Mouse (Mus musculus) spleen, embryonic (tissue): ENCODE measurements around the gene Grcc10.

Source experiments
- CTCF ChIA-PET: fragments of 350-600 bp; sonication (Branson Sonifier 250); formaldehyde crosslinking; loops from one replicate; lab custom pipeline; 2022; lab: Charles Lee

Gene Grcc10

DNA sequence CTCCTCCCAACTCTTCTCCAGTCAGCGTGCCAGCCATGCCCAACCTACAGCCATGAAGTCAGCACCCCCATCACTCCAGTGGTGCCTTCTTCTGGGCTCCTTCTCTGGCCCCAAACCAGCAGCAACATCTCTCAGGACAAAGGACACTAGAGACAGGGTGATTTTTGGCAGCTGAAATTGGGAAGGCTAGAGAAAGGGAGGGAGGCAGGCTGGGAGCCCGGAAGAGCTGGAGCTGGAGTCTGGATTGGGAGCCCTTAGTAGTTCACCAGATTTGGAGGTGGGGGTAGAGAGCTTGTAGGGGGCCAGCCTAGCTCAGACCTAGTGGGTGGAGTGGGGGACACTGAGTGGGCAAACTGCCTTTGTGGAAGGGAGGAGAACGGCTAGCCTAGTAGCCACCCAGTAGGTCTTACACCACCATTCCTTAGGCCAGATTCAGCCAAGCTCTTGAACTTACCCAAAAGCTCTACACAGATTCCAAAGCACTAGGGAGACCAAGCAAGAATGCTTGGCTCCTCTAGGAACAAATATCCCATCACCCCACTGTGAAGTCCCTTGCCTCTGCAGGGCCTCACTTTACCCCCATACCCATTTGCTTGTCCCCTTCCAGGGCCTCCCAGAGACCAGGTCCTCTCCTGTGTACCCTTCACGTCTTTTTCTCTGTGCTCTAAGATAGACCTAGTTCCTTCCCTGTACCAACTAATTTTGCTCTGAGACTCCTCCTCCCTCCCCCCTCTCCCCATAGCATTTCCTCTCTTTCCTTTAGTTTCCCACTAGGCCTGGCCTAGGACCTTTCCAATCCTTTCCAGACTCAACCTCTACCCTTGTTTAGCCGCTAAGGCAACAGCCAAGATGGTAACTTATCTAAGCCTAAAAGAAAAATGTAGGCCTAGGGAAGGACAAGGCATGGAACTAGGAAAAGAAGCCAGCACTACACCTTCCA, 17.0 kb upstream of the Grcc10 start:
- CTCF ChIA-PET, result interaction anchor here (0.5 to 2.4 kb wide), 10 partner anchors 11 to 97 kb away, joined by 3 to 7 read pairs (median 4); partner anchors contain the start of gene Grcc10

DNA sequence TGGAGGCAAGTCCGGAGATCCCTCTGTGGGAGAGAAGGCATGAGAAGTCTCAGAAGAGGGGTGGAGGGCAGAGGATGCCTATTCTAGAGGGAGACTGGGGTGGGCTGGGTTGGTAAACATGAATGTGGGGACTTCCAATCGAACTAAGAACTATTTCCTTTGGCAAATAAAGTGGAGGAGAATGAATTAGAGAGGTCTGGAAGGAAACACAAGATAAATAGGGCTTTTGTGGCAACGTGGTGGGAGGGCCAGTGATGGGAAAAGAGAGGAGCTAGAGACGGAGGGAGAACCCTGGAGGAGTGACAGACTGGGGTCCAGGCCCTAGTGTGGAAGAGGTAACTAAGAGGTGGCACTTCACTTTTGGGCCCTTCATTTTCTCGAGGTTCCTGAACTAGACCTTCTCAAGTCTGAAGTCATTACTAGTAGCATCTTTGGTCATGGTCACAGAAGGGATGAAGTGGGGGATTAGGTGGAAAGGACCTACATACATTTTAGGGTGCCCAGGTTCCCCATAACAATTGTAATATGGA, 16.2 kb upstream of the Grcc10 start:
- CTCF ChIA-PET, result interaction anchor here (0.7 to 2.4 kb wide), 7 partner anchors 10 to 57 kb away, joined by 3 to 7 read pairs (median 3); partner anchors contain the start of gene Grcc10

- CTCF ChIA-PET, result interaction anchor here (0.7 to 1.3 kb wide), 6 partner anchors 10 to 58 kb away, joined by 3 to 9 read pairs (median 3); partner anchors contain the start of gene Grcc10
These were observed 15.6 kb upstream of the Grcc10 start for GRCm38 (mm10) chr6:124756652-124757350.

GRCm38 (mm10) chr6:124755831-124756595, 14.8 kb upstream of the Grcc10 start, which contains the start of the genes Gm45234 and Atn1:
Gene Gm45234 (minus strand): TSS chr6:124756021.
Gene Atn1 (minus strand): TSS chr6:124756524.
- CTCF ChIA-PET, result interaction anchor here (0.6 to 1.3 kb wide), 4 partner anchors 31 to 348 kb away, joined by 3 to 9 read pairs (median 5); no protein-coding TSS in a partner anchor

- CTCF ChIA-PET, result interaction anchor here (0.7 kb wide), 1 partner anchor 39 kb away, joined by 6 read pairs; no protein-coding TSS in a partner anchor
These were observed 14.1 kb upstream of the Grcc10 start for GRCm38 (mm10) chr6:124755306-124755705.

GRCm38 (mm10) chr6:124753861-124754260, 12.7 kb upstream of the Grcc10 start:
- CTCF ChIA-PET, result no interaction called here

GRCm38 (mm10) chr6:124750405-124750804, 9.2 kb upstream of the Grcc10 start:
- CTCF ChIA-PET, result no interaction called here

DNA sequence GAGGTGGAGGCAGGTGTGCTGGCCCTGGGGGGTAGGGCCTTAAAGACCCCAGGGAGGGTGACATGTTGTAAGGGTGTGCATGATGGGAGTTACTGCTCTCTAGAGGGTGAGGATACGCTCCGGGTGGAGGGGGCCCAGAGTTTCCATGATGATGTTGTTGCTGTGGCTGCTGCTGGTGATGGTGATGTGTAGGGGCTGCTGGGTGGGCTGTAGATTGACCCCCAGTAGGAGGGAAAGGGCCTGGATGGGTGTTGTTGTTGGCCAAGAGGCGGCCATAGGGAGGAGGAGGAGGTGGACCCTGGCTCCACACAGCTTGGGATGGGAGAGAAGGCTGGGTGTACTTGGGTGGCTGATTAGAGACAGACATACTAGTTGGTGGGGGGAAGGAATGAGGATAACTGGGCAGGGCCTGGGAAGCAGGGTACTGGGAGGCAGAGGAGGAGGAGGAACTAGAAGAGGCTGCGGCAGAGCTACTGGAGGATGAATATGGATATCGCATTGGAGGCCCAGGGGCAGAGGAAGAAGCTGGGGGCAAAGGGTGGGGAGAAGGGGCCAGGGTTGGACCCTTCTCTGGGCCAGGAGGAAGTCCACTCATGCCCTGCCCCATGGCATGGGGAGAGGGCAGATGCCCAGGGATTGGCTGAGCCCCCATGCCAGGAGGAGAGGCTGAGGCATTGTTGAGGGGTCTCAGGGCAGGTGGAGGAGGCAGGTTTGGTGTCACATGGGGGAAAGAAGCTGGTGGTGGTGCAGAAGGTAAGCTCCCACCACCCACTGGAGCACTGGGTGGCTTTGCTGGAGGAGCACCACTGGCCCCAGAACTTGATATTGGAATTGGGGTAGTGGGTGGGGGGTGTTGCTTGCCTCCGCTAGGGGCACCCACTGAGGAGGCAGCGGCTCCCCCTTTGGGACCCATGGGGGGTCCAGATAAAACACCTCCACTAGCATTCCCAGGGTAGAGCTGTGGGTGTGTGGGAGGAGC, 5.8 kb upstream of the Grcc10 start:
- CTCF ChIA-PET, result interaction anchor here (0.6 to 1.3 kb wide), 3 partner anchors 11 to 12 kb away, joined by 3 to 7 read pairs (median 3); no protein-coding TSS in a partner anchor

DNA sequence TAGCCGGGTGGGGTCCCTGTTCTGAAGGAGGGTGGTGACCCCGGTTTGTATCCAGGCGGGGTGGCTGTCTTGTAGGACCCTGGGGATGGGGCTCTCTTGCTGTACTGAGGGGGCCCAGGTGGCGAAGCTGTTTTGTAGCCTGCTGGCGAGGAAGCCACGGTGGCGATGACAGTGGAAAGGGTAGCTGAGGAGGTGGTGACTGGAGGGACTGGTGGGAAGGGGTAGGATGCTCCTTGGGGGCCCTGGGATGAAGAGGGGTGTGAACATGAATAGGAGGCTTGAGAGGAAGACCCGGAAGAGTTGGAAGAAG, 5.1 kb upstream of the Grcc10 start:
- CTCF ChIA-PET, result interaction anchor here (1.3 kb wide), 1 partner anchor 13 kb away, joined by 3 read pairs; no protein-coding TSS in a partner anchor

GRCm38 (mm10) chr6:124745490-124746295, 4.5 kb upstream of the Grcc10 start:
- CTCF ChIA-PET, result interaction anchor here (0.9 to 1.3 kb wide), 3 partner anchors 13 to 34 kb away, joined by 3 read pairs; partner anchors contain the start of genes Emg1 and Phb2

GRCm38 (mm10) chr6:124744755-124745321, 3.7 kb upstream of the Grcc10 start:
- CTCF ChIA-PET, result interaction anchor here (0.9 to 1.2 kb wide), 2 partner anchors 14 to 33 kb away, joined by 3 read pairs; partner anchors contain the start of genes Emg1 and Phb2

- CTCF ChIA-PET, result interaction anchor here (0.6 to 1.0 kb wide), 2 partner anchors 16 to 266 kb away, joined by 3 to 7 read pairs; no protein-coding TSS in a partner anchor
These were observed 2.5 kb upstream of the Grcc10 start for GRCm38 (mm10) chr6:124743647-124744046.

GRCm38 (mm10) chr6:124742839-124743514, 1.8 kb upstream of the Grcc10 start:
- CTCF ChIA-PET, result interaction anchor here (0.6 to 3.8 kb wide), 3 partner anchors 16 to 267 kb away, joined by 3 to 22 read pairs (median 7); no protein-coding TSS in a partner anchor

DNA sequence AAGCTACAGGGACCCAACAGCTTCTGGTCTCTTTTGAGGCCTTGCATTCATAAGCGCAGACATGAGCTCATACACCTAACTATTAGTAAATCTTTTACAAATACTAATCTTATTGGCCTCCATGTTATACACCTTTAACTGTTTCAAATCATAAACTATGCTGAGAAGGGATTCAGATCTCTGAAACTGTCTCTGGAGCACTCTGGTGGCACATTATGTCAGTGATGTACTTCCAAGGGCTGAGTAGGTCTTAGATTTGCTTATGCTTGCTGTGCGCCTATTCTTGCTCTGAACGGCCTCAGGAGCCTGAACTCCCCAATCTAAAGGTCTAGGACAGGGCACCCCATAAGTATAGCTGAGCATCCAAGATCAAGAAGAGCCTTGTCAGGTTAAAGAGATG, 668 bp upstream of the Grcc10 start:
- CTCF ChIA-PET, result interaction anchor here (1.3 to 3.8 kb wide), 2 partner anchors 16 to 26 kb away, joined by 4 to 22 read pairs; no protein-coding TSS in a partner anchor

DNA sequence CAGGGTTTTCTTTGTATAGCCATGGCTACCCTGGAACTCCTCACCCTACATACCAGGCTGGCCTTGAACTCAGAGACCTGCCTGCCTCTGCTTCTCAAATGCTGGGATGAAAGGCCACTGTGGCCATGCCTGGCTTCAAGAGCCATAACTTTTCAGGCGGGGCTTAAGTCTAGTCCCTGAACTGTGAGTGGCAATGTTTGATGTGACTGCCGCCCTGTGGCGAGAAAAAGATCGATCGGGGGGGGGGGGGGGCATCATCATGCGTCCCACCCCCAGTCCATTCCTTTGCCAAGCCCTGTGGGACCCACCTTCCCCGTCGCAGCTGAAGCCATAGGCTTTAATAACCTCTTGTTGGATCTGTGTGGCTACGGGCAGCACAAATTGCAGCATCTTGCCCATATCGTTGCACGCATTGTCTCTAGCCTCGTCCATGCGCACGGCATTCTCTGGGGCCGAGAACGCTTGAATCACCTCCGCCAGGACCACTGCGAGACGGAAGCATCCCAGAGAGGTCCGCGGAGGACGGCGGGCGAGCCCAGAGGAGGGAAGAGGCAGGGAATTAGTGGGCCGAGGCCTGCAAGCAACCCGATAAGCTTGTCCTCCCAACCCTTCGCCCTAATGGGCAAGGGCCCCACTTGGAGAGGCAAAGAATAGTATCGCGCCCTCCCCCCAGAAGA, 825 bp downstream of the Grcc10 start:
- CTCF ChIA-PET, result interaction anchor here (1.0 to 3.8 kb wide), 3 partner anchors 17 to 37 kb away, joined by 3 to 22 read pairs (median 4); no protein-coding TSS in a partner anchor

DNA sequence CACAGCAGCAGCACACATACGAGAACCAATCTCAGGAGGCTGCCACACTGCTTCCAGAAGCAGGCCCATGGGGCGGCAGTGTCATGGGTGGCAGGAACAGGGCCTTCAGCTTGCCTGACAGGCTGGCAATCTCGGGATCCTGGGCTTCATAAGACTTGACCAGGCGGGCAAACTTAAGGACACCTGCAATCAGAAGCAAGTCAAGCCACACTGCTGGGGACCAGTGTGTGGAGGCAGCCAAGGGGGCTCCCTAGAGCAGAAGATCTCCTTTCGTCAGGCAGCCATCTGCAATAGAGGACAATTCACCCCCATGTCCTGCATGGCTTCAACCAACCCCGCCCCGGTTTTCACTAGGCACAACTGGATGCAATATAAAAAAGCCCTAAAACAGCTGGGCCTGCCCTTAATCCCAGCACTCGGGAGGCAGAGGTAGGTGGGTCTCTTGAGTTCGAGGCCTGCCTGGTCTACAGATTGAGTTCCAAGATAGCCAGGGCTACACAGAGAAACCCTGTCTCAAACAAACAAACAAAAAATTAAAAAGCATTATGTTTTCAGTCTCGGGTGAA, 1.9 kb downstream of the Grcc10 start:
- CTCF ChIA-PET, result interaction anchor here (0.5 to 3.8 kb wide), 2 partner anchors 23 to 169 kb away, joined by 3 to 22 read pairs; no protein-coding TSS in a partner anchor
